Mouse (Mus musculus): ENCODE results near the gene Tmem119.
A peak's percentile ranks its signal among the peaks of the same experiment; 100 is the strongest.

DNA sequence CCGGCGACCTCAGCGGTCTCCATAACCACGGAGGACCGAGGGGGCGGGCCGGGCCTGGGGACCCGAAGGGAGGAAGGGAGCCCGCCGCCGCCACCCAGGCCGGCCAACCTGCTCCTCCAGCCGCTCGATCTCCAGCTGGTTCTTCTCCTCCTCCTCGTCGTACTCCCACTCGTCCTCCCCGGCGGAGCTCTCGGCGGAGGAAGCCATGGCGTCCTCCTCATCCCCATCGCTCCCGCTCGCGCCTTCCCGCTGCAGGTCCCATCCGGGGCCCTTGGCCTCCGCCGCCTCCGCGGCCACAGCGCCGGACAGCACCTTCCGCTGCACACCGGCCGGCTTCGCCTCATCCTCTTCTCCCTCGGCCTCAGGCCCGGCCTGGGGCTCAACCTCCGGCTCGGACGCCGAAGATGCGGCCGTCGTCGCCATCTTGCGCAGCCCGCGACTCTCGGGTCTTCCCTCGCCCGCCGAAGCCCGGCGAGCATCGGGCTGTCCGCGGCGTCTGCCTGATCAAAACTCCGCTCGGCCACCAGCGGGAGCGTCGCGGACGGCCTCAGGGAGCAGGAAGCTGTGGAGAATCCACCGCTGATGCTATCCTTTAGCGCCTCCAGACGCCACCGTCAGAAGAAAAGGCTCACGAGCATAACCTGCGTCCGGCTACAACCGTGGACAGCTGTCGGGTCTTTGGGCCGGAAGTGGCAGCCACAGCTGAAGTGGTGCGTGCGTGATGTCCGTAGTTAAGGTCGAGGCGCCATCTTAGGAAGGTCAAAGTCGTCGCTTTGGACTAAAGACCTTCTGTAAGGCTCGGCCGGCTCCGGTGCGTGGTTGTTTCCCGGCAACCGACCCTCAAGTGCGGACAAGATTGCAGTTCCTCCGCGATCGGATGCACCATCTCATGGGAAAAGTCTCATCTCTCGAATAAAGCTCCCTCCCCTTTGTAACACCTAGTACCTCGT is 28.8 kb downstream of the Tmem119 start:
- TF ChIP-seq CTCF (IDR thresholded peaks at IDR 0.05; ENCODE audit: control insufficient read depth, insufficient read depth, low read length) (no peak; the same call in 1 of the 2 replicates), POLR2A (IDR thresholded peaks at IDR 0.05; ENCODE audit: borderline replicate concordance, control insufficient read depth, low read depth, low read length) (peak; percentile 77; the same call in 1 of the 2 replicates)
